Mouse (Mus musculus): ENCODE measurements around the gene Usp48.

DNA sequence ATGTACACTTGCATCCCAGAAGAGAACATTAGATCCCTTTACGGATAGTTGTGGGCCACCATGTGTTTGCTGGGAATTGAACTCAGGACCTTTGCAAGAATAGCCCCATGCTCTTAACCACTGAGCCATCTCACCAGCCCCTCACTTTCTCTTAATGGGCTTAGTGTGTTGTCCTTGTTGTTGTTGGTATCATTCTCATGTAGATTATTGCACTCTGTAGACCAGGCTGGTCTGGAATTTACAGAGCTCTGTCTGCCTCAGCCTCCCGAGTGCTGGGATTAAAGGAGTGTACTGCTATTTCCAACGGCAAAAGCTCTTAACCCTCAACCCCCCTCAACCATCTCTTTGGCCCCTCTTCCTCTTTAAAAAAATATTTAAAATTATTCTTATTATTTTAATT lies 4.0 kb upstream of the Usp48 start:
- TF ChIP-seq CTCF (IDR thresholded peaks at IDR 0.05; ENCODE audit: insufficient read depth, low read length) (no peak), POLR2A (IDR thresholded peaks at IDR 0.05; ENCODE audit: borderline replicate concordance, extremely low read depth, low read depth, low read length) (no peak)

Measured in lung, adult 2 months (tissue).